Mouse (Mus musculus): ENCODE results near the gene Rsf1. TPM values are rescaled to one million over a fixed set of nuclear protein-coding genes. Genes with fewer than 3 reads are reported as not detected.

Gene Rsf1
- polyA plus RNA-seq (2012; rRNA removed), result 16.5 and 18.0 TPM in 2 replicates

DNA sequence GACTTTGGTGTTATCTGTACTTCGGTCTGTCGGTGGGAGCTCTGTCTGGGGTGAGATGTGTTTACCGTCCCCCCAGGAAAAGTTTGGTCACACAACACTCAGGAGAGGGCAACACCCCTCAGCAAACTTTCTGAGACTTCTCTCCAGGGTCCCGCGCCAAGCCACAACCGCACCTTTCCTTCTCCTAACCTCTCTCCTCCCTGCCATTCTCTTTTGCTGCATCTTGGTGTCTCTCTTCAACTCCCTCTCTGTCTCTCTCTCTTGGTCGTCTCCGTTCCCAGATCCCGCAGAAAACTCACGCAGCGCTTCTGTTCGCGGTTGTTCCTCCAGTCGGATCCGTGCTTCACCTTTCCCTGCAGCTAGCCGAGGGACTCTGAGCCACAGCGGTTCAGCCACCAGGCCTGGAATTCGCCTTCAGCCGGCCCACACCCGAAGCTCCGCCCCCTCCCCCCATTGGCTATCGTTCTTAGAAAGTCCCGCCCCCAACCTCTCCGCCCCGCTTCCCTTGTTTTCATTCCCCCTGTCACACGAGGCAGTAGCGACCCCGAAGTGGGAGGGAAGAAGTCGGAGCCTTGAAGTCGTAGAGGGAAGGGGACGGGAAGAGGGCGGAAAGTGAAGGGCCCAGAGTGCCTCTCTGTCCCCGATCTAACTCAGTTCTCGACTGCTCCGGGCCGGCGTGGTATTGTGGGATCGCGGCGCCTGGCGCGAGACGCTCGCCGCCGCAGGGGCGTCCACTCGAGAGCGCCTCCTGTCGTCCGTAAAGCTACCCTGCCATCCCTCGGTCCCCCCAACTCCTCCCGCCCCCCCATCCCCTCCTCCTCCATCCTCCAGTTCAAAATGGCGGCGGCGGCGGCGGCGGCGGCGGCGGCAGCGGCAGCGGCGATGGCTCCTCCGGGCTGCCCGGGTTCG lies at the start of gene Rsf1, which contains the start of gene Aamdc:
TSS of gene Rsf1 (plus strand) at position 823 of the 909 bp plus-strand sequence.
TSS of gene Aamdc (minus strand) at position 431 of the 909 bp plus-strand sequence.
- DNase-seq (ENCODE audit: extremely low spot score in 1 of 2, low spot score in 1 of 2), result peak; percentile 94 to 96

DNA sequence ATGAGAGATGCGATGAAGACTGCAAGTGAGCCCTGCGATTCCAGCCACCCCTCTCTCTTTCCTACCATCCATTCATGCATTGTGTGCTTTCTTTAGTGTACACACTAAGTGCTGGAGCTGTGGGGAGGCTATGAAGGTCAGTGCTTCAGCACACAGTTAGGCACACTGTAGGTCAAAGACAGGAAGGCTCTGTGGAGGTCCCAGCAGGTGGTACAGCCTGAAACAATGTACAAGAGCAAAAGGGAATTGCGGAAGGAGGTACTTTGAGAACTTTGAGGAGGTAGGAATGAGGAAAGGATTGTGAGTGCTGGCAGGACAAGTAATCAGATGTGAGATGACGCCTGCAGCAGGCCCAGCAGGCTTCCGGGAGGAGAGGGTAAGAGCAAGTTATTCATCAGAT lies 44.2 kb upstream of the Rsf1 start:
- DNase-seq (ENCODE audit: extremely low spot score in 1 of 2, low spot score in 1 of 2), result no peak

- DNase-seq (ENCODE audit: extremely low spot score in 1 of 2, low spot score in 1 of 2), result no peak
Observed at GRCm38 (mm10) chr7:97536571-97536970, 43.1 kb upstream of the Rsf1 start.

GRCm38 (mm10) chr7:97546462-97546861 lies 33.2 kb upstream of the Rsf1 start:
- DNase-seq (ENCODE audit: extremely low spot score in 1 of 2, low spot score in 1 of 2), result no peak

- DNase-seq (ENCODE audit: extremely low spot score in 1 of 2, low spot score in 1 of 2), result no peak
Observed at GRCm38 (mm10) chr7:97549301-97549700, 30.4 kb upstream of the Rsf1 start.

- DNase-seq (ENCODE audit: extremely low spot score in 1 of 2, low spot score in 1 of 2), result no peak
Observed at GRCm38 (mm10) chr7:97550673-97551072, 29.0 kb upstream of the Rsf1 start.

- no peak for DNase-seq (ENCODE audit: extremely low spot score in 1 of 2, low spot score in 1 of 2)
Observed at GRCm38 (mm10) chr7:97563576-97563975, 16.1 kb upstream of the Rsf1 start.

DNA sequence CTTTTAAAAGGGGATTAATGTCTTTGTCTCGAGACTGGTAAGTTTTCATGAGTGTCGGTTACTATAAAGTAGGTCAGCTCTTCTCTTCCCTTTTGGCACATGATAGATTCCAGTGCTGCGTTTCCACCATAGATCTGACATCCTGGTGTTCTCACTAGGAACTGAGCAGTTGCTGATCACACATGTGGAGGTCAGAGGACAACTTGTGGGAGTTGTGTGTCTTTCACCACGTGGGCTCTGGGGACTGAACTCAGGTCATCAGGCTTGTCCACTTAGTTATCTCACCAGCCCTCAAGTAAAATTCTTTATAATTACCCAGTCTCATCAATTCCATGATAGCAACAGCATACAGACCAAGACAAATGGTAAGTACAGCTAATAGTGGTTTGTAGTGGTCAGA lies 10.3 kb upstream of the Rsf1 start:
- DNase-seq (ENCODE audit: extremely low spot score in 1 of 2, low spot score in 1 of 2), result no peak

GRCm38 (mm10) chr7:97570389-97570788 lies 9.3 kb upstream of the Rsf1 start:
- no peak for DNase-seq (ENCODE audit: extremely low spot score in 1 of 2, low spot score in 1 of 2)

DNA sequence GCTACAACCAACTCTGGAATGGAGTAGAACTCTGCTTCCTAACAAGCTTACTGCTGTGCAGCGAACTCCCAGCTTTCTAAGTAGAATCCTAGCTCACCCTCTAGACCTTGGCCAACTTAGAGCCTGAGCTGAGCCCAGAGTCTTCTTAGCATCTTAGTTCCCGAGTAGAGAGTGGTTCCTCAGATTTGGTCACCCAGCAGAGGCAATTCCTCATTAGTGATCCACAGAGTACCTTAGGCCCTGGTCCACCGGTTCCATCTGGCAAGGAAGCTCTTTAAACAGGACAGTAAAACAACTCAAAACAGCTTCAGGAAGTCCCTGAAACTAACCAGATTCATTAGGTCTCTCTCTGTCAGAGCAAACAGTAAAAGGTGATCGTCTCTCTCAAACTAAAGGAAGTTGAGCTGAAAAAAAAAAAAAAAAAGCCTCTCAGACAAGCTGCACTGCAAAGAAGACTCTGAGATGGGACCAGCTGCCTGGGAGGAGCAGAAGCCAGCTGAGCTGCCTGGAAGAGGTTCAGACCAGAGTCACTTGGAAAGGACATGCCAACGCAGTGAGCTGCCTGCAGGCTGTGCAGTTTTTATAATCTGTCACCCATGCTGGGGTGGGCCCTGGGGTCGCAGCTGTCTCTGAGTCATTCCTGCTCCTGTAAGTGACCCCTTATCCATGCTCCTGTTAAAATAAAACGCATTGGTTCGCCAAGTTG lies 1.2 kb upstream of the Rsf1 start:
- DNase-seq (ENCODE audit: extremely low spot score in 1 of 2, low spot score in 1 of 2), result peak; percentile 12 to 35

DNA sequence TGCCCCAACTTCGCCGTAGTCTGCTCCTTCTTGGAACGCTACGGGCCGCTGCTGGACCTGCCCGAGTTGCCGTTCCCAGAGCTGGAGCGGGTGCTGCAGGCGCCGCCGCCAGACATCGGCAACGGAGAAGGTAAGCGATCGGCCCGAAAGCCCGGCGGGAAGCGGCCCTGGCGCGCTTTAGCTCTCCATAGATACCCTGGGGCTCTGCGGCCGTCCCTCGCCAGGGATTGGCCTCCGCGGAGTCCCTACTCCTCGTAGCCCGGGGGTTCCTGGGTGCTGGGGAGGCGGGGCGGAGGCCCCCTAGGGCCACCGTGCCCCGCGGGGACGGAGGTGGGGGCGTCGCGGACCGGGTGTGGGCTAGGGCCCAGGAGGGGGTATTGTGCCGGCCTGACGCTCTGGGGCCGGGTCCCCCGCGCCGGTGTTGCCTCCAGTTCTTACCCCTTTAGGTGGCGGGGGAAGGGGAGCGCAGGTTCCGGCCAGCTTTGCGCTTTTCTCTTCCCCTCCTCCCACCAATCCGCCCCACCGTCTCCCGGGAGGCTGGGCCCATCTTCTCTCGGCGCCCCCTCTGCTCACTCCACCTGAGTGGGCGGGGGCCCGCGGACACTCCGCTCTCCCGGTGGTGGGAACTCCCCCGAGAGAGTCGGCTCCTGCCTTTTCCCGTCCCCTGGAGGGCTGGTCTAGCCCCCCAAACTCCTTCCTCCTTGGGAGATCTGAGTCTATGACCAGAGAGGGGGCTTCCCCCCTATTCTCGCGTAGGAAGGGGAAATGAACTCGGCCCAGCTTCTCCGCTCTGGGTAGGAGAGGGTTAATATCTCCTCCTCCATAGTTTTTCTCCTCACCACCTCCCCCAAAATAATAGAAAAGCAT lies 520 bp downstream of the Rsf1 start:
- DNase-seq (ENCODE audit: extremely low spot score in 1 of 2, low spot score in 1 of 2), result peak; percentile 13 to 40

GRCm38 (mm10) chr7:97580843-97581214 lies 1.1 kb downstream of the Rsf1 start:
- peak; percentile 74 to 88 for DNase-seq (ENCODE audit: extremely low spot score in 1 of 2, low spot score in 1 of 2)

GRCm38 (mm10) chr7:97588506-97588905 lies 8.8 kb downstream of the Rsf1 start:
- DNase-seq (ENCODE audit: extremely low spot score in 1 of 2, low spot score in 1 of 2), result no peak

DNA sequence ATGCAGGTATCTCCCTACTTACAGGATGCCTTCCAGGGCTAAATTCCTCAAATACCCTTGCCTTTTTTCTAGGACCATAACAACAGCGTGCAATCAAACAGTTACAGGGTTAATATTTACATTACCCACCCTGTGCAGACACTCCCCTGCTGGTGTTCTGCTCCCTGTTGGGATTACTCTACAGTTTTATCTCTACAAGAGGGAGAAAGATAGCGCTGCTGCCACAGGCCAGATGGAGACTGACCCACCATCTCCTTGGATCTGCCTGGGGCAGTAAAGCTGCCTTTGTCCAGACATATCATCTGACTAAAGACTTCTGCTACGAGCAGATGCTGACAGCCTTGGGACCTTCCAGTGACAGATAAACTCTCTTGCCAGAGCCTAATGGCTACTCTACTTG lies 10.8 kb downstream of the Rsf1 start:
- no peak for DNase-seq (ENCODE audit: extremely low spot score in 1 of 2, low spot score in 1 of 2)

- DNase-seq (ENCODE audit: extremely low spot score in 1 of 2, low spot score in 1 of 2), result no peak
Observed at GRCm38 (mm10) chr7:97591336-97591735, 11.6 kb downstream of the Rsf1 start.

DNA sequence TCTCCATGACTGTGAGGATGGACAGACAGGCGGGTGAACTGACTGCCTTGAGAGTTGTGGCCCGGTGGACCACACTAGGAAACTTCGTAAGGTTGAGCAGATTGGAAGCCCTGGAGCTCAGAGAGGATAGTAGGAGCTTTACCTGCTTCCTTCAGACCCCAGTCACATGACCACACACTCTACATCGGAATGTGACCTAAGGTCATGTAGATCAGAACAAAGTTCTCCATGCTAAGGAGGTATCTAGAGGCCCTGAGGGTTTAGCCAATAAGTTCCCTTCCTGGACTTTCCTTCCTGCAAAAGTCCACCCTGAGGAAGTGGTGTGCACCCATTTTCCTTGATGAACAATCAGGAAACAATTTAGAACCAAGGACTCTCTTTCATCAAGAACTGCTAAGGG lies 12.7 kb downstream of the Rsf1 start:
- no peak for DNase-seq (ENCODE audit: extremely low spot score in 1 of 2, low spot score in 1 of 2)

DNA sequence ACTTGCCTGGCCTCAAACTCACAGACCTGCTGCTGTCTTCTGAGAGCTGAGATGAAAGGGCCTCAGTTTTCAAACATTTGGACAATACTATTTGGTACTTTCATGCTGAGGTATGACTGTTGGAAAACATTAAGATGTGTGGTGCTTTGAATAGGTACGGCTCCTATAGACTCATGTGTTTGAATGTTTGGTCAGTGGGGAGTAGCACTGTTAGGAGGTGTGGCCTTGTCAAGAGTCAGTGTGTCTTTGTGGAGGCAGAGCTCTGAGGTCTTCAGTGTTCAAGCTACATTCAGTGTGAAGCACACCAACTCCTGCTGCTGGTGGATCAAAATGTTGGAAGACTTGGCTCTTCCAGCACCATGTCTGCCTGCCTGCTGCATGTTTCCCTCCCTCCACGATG lies 13.8 kb downstream of the Rsf1 start:
- DNase-seq (ENCODE audit: extremely low spot score in 1 of 2, low spot score in 1 of 2), result no peak

GRCm38 (mm10) chr7:97598548-97598947 lies 18.9 kb downstream of the Rsf1 start:
- no peak for DNase-seq (ENCODE audit: extremely low spot score in 1 of 2, low spot score in 1 of 2)

GRCm38 (mm10) chr7:97621346-97621745 lies 41.7 kb downstream of the Rsf1 start:
- no peak for DNase-seq (ENCODE audit: extremely low spot score in 1 of 2, low spot score in 1 of 2)

DNA sequence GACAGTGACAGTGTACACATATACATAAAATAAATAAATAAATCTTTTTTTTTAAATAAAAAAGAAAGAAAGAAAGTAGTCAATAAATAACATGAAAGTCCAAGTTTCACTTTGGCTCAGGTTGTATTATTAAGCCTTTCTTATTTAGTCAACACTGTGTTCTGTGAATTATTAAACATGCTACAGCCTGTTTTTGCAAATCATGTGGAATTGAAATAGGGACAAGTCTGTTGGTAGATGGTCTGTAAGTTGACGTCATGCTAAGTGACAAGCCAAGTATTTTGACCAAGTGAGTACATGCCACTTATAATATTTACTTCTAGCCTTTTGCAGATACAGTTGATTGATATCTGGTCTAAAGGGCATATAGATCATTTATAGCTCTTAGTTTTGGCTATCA lies 43.0 kb downstream of the Rsf1 start:
- no peak for DNase-seq (ENCODE audit: extremely low spot score in 1 of 2, low spot score in 1 of 2)

DNA sequence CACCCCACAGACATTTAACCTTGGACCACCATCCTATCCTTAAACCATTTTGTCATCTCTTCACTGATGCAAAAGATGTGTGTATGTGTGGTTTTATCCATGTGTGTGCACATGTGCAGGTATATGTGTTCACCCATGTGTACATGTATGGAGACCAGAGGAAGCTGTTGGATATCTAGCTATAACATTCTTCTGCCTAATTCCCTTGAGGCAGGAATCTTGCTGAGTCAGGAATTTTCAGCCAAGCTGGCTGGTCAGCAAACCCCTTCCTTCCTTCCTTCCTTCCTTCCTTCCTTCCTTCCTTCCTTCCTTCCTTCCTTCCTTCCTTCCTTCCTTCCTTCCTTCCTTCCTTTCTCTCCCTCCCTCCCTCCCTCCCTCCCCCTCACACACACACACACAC lies 43.7 kb downstream of the Rsf1 start:
- no peak for DNase-seq (ENCODE audit: extremely low spot score in 1 of 2, low spot score in 1 of 2)

All from frontal cortex, adult 2 months (tissue).